Mouse (Mus musculus): ENCODE results near the gene Pik3r6.

The Pik3r6 gene

GRCm38 (mm10) chr11:68536026-68536425, 33.2 kb downstream of the Pik3r6 start:
- DNase-seq (ENCODE audit: low spot score): no peak

- DNase-seq (ENCODE audit: low spot score): no peak
These were observed 33.6 kb downstream of the Pik3r6 start for GRCm38 (mm10) chr11:68536465-68536864.

DNA sequence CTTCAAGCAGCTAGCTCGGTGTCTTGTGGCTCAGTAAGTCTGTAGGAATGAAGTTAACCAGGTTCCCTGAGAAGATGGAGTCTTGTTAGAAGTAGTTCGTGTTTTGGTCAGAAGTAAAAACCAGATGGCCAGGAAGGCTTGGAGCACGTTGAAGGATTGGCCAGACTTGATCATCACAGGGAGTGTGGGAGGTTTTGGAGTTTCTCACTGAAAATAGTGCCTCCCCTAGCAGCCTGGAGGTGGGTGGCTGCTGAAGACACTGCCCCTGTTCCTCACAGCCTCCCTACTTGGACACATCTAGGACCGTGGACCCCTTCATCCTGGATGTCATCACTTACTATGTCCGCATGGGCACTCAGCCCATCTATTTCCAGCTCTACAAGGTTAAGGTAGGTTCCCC, 36.8 kb downstream of the Pik3r6 start:
- no peak for DNase-seq (ENCODE audit: low spot score)

- no peak for DNase-seq (ENCODE audit: low spot score)
These were observed 41.7 kb downstream of the Pik3r6 start for GRCm38 (mm10) chr11:68544554-68544953.

- DNase-seq (ENCODE audit: low spot score): no peak
These were observed 42.4 kb downstream of the Pik3r6 start for GRCm38 (mm10) chr11:68545172-68545571.

DNA sequence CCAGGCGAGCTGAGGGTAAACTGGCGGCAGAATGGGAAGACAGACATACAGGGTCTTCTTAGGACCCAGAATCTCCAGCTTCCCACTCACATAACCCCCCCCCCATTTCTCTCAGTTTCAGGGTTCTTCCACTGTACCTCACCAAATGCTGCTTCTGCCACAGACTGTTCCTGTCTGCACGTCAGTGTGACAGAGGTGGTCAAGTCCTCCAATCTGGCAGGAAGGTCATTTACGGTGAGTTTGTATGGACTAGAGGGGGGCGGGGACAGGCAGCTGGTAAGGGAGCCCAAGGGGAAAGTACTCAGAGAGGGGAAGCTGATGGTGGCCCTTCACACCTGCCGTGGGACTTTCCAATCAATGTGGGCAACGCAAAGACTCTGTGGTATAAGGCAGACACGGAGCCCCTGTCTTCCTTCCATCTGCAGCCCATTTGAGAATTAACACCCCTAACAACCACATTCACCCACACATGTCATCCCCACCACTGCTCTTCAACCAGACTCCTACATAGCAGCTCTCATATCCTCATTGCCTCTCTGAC, 42.9 kb downstream of the Pik3r6 start:
- DNase-seq (ENCODE audit: low spot score): no peak

- DNase-seq (ENCODE audit: low spot score): no peak
These were observed 44.7 kb downstream of the Pik3r6 start for GRCm38 (mm10) chr11:68547484-68547883.

DNA sequence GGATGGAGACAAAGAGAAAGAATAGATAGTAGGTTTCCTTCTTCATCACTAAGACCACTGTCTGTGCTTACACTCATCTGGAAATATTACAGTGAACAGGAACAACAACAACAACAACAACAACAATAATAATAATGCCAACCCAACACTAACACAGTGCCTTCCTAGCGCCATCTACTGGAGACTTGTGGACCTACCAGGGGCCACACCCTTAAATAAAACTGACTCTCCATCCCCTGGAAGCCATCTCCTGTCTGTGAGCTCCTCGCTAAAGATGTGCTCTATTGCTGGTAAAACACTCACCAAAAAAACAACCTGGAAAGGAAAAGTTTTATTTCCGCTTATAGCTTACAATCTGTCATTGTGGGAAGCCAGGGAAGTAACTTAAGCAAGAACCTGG, 46.8 kb downstream of the Pik3r6 start:
- no peak for DNase-seq (ENCODE audit: low spot score)

DNA sequence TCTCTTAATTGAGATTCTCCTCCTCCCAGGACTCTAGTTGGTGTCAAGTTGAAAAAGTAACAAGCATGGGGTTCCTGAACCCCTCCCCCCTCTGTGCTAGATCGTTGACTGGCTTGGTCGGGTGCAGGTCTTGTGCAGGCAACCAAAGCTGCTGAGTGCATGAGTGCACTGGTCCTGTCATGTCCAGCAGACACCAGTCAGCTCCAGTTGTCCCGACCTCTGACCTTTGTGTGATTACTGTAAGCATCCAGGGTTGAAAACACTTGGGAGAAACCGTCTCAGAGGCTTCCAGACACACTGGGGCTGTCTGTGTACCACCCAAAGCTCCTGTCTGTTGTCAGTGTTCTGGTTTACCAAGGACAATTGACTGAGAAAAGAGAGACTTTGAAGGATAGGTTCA, 47.5 kb downstream of the Pik3r6 start:
- no peak for DNase-seq (ENCODE audit: low spot score)

- DNase-seq (ENCODE audit: low spot score): no peak
These were observed 51.2 kb downstream of the Pik3r6 start for GRCm38 (mm10) chr11:68553981-68554471.

DNA sequence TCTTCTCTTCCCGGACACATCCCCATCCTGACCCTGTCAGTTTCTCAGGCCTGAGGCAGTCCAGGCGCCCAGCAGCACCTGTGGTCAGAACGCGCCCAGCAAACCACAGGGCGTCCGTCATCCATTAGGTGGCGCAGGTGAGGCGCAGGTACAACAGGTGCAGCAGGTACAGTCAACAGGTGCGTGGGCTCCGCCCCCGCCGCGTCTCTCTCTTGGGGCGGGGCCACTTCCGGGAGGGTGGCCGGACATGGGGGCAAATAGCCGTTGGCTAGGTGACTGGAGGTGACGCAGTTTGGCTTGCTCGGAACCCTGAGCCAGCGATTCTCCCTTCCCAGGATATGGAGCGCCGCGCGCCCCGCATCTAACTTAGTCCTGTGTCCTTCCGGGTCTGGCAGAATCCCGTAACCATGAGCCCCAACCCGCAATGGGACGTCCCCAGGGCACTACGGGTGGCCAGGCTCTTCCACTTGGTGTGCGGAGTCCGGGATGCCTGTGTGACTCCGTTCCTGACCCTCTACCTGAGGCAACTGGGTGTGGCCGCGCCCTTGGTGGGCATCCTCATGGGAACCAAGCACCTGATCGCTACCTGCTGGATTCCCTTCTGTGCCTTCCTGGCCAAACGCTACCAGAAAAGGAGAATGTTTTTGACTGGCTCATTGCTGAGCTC, 53.2 kb downstream of the Pik3r6 start, which contains the start of gene Mfsd6l:
Gene Mfsd6l, plus strand, starts transcription at position 269 of the 667 bp plus-strand sequence.
- DNase-seq (ENCODE audit: low spot score): no peak

GRCm38 (mm10) chr11:68559546-68559945, 56.7 kb downstream of the Pik3r6 start:
- no peak for DNase-seq (ENCODE audit: low spot score)

GRCm38 (mm10) chr11:68561957-68562950, 59.4 kb downstream of the Pik3r6 start:
- no peak for DNase-seq (ENCODE audit: low spot score)

DNA sequence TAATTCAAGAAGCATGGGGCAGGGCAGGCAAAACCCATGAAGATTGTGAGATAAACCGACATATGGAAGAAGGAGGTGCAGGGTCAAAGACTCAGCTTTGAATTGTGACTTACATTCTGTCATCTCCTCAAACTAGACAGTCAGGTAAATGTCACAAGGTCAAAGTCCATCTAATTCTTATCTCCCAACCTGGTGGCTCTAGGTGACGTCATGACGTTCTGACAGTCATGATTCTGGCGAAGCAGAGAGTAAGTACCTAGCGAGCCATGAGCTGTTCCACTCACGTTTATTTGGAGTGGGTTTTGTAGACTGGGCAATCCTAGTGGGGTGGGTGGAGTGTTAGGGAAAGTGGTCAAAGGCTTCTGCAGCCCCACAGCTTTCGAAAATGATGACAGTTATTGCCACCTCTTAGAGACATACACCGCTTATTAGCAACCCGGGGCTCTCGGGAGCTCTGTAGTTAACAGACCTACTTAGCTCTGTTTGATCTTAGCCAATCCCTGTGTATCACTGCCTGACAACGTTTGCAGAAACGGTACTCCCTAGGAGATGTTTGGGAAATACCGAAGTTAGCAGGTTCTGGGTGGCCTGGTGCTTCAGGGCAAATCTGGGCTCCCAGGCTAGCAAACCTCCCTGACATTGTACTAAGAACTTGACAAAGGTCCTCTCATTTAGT, 61.7 kb downstream of the Pik3r6 start:
- DNase-seq (ENCODE audit: low spot score): no peak

GRCm38 (mm10) chr11:68565032-68565429, 62.2 kb downstream of the Pik3r6 start:
- DNase-seq (ENCODE audit: low spot score): no peak

- peak; percentile 80 for DNase-seq (ENCODE audit: low spot score)
These were observed 63.7 kb downstream of the Pik3r6 start for GRCm38 (mm10) chr11:68566447-68567059.

DNA sequence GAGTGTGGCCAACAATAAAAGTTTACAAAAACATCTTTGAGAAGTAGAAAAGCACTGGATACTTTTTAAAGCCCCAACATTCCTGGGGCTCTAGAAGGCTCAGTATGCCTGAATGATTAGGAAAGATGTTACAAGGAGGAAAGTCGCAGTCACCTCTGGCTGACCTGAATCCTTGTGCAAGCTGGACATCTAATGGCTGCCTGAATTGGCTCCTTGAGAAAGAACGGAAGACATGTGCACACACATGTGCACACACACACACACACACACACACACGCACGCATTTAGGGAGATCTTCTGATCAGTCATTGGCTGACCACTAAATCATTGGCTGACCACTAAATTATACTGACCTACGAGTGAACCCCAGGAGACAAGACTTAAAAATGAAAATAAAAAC, 68.0 kb downstream of the Pik3r6 start:
- DNase-seq (ENCODE audit: low spot score): no peak

GRCm38 (mm10) chr11:68577076-68577475, 74.3 kb downstream of the Pik3r6 start:
- DNase-seq (ENCODE audit: low spot score): no peak

DNA sequence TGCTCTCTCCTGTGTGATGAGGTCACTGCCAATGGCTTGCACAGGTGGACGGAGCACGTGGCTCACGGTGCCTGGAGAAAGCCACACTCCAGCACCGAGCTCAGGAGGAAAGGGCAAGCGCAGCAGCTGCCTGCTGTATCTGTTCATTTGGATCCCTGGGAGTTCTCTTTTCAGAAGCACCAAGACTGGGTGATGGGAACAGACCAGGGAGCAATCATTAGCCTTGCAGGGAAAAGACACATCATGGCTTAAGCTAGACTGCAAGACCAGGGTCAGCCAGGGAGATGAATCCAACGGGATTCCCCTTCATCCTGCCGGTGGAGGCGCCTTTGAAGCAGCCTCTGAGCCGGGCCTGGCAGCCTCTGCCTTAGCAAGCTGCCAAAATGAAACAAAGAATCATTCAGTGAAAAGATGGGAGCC, 76.7 kb downstream of the Pik3r6 start:
- DNase-seq (ENCODE audit: low spot score): peak; percentile 31

GRCm38 (mm10) chr11:68580566-68580965, 77.7 kb downstream of the Pik3r6 start:
- no peak for DNase-seq (ENCODE audit: low spot score)

GRCm38 (mm10) chr11:68583225-68583624, 80.4 kb downstream of the Pik3r6 start:
- peak; percentile 36 for DNase-seq (ENCODE audit: low spot score)

Measured in left cerebral cortex, adult 11 months (tissue).